Mouse (Mus musculus): ENCODE measurements at regions not wholly inside any gene's neighbourhood (a gene's known extent, or its start where the extent isn't known, plus 50 kb on each side); places are given as distances from the start of the nearest gene placed in this dataset.

DNA sequence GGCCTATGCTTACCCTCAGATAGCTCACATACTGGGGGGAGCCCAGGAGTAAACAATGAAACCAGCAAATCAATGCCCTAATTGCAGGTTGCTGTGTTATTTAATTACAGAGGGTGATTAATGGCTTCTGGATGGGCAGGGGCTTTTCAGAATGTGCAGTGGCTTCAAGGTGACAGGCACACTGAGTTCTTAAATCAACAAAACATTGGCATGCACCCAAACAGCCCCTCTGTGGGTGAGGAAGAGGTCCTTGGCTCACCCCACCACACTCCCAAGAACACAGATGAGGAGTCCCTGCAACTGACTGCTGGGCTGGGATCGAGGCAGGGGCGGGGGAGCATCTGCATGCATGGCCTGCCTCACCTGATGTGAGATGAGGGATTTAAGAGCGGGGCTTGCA, 255.5 kb downstream of the Cryba4 start:
- Histone ChIP-seq H3K27ac (replicated peaks in 1 of 2; ENCODE audit: control insufficient read depth in 1 of 2, insufficient read depth in 1 of 2, low read depth in 2 of 2, low read length in 2 of 2) (no peak overlapping the region), H3K9me3 (ENCODE audit: control insufficient read depth, low read length) (no peaks in the 10 kb centered on the region), H3K4me1 (ENCODE audit: control insufficient read depth in 2 of 2, insufficient read depth in 2 of 2, low read length in 2 of 2) (no peaks in the 10 kb centered on the region), H3K9ac (ENCODE audit: low read length) (no peak overlapping the region), H3K4me3 (ENCODE audit: control insufficient read depth in 1 of 2, insufficient read depth in 1 of 2, low read depth in 1 of 2, low read length in 2 of 2) (no peak overlapping the region), H3K36me3 (ENCODE audit: control insufficient read depth, insufficient read depth, low read length) (no peaks in the 10 kb centered on the region), H3K27me3 (ENCODE audit: control insufficient read depth, insufficient read depth, low read length) (peaks cover 14% of the 10 kb centered on the region), H3K4me2 (ENCODE audit: low read length) (no peak overlapping the region)
- ATAC-seq (ENCODE audit: insufficient number of reproducible peaks, insufficient read depth, low FRiP score, low read depth), result no peak
- 69% methylated on average over 3 of the region's 3 CpGs for WGBS

GRCm38 (mm10) chr5:112001742-112002701, 250.3 kb downstream of the Cryba4 start:
- 26% methylated on average over 32 of the region's 32 CpGs for WGBS

GRCm38 (mm10) chr5:112002856-112003660, 249.3 kb downstream of the Cryba4 start:
- Histone ChIP-seq H3K4me3 (ENCODE audit: control insufficient read depth in 1 of 2, insufficient read depth in 1 of 2, low read depth in 1 of 2, low read length in 2 of 2) (no peak overlapping the region), H3K4me1 (ENCODE audit: control insufficient read depth in 2 of 2, insufficient read depth in 2 of 2, low read length in 2 of 2) (no peaks in the 10 kb centered on the region), H3K36me3 (ENCODE audit: control insufficient read depth, insufficient read depth, low read length) (no peaks in the 10 kb centered on the region), H3K27me3 (ENCODE audit: control insufficient read depth, insufficient read depth, low read length) (peaks cover 25% of the 10 kb centered on the region), H3K9me3 (ENCODE audit: control insufficient read depth, low read length) (peaks cover 8% of the 10 kb centered on the region; the same call in 1 of the 2 replicates), H3K9ac (ENCODE audit: low read length) (no peak overlapping the region), H3K4me2 (ENCODE audit: low read length) (no peak overlapping the region), H3K27ac (replicated peaks in 1 of 2; ENCODE audit: control insufficient read depth in 1 of 2, insufficient read depth in 1 of 2, low read depth in 2 of 2, low read length in 2 of 2) (no peak overlapping the region)
- 58% methylated on average over 12 of the region's 12 CpGs for WGBS
- ATAC-seq (ENCODE audit: insufficient number of reproducible peaks, insufficient read depth, low FRiP score, low read depth), result no peak

More at GRCm38 (mm10) chr5:112001742-112002701, 250.3 kb downstream of the Cryba4 start:
- no peaks in the 10 kb centered on the region for H3K4me1 ChIP-seq (ENCODE audit: control insufficient read depth in 2 of 2, insufficient read depth in 2 of 2, low read length in 2 of 2)
- no peak for ATAC-seq (ENCODE audit: insufficient number of reproducible peaks, insufficient read depth, low FRiP score, low read depth)
- H3K4me2 ChIP-seq (ENCODE audit: low read length), result no peak overlapping the region
- H3K27ac ChIP-seq (replicated peaks in 1 of 2; ENCODE audit: control insufficient read depth in 1 of 2, insufficient read depth in 1 of 2, low read depth in 2 of 2, low read length in 2 of 2), result no peak overlapping the region
- H3K27me3 ChIP-seq (ENCODE audit: control insufficient read depth, insufficient read depth, low read length), result peaks cover 25% of the 10 kb centered on the region
- peaks cover 6% of the 10 kb centered on the region; the same call in 1 of the 2 replicates for H3K9me3 ChIP-seq (ENCODE audit: control insufficient read depth, low read length)
- no peak overlapping the region for H3K9ac ChIP-seq (ENCODE audit: low read length)
- H3K36me3 ChIP-seq (ENCODE audit: control insufficient read depth, insufficient read depth, low read length), result no peaks in the 10 kb centered on the region
- H3K4me3 ChIP-seq (ENCODE audit: control insufficient read depth in 1 of 2, insufficient read depth in 1 of 2, low read depth in 1 of 2, low read length in 2 of 2), result no peak overlapping the region

GRCm38 (mm10) chr5:112004041-112004440, 248.3 kb downstream of the Cryba4 start:
- H3K4me3 ChIP-seq (ENCODE audit: control insufficient read depth in 1 of 2, insufficient read depth in 1 of 2, low read depth in 1 of 2, low read length in 2 of 2), result no peak overlapping the region
- H3K36me3 ChIP-seq (ENCODE audit: control insufficient read depth, insufficient read depth, low read length), result no peaks in the 10 kb centered on the region
- H3K4me1 ChIP-seq (ENCODE audit: control insufficient read depth in 2 of 2, insufficient read depth in 2 of 2, low read length in 2 of 2), result no peaks in the 10 kb centered on the region
- H3K9me3 ChIP-seq (ENCODE audit: control insufficient read depth, low read length), result peaks cover 8% of the 10 kb centered on the region; the same call in 1 of the 2 replicates
- H3K9ac ChIP-seq (ENCODE audit: low read length), result no peak overlapping the region
- no peak overlapping the region for H3K4me2 ChIP-seq (ENCODE audit: low read length)
- no peak for ATAC-seq (ENCODE audit: insufficient number of reproducible peaks, insufficient read depth, low FRiP score, low read depth)
- no peak overlapping the region for H3K27ac ChIP-seq (replicated peaks in 1 of 2; ENCODE audit: control insufficient read depth in 1 of 2, insufficient read depth in 1 of 2, low read depth in 2 of 2, low read length in 2 of 2)
- peaks cover 25% of the 10 kb centered on the region for H3K27me3 ChIP-seq (ENCODE audit: control insufficient read depth, insufficient read depth, low read length)
- WGBS, result 56% methylated on average over 3 of the region's 3 CpGs

DNA sequence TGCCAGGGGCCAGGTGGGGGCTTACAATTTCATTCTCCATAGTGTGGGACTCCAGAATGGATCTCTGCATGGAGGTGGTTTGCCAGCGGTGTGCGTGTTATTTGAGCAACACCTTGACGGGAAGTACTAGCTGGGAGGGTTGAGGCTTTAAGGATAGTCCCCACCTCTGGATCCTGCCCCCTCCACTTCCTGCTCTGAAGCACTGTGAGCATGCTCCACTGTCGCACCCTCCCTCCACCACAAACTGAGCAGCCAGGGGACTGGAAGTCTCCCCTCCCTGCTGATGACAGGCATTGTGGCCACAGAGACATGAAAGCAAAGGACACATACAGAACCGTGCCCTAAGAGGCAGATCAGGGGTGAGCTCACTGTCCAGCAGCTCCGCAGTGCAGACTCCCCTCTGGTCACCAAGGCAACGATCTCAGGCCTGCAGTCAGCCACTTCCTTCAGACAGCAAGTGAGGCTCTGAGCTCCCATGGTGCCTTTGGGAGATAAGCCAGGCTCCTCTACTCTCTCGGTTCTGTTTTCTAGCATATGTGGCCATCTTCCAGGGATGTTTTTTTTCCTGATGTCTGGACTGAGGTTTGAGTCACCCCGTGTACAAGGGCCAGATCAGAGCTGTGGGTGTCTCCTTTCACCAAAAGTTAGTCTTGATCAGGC, 239.7 kb downstream of the Cryba4 start:
- WGBS, result 18% methylated on average over 9 of the region's 9 CpGs
- Histone ChIP-seq H3K9me3 (ENCODE audit: control insufficient read depth, low read length) (no peaks in the 10 kb centered on the region), H3K4me3 (ENCODE audit: control insufficient read depth in 1 of 2, insufficient read depth in 1 of 2, low read depth in 1 of 2, low read length in 2 of 2) (no peak overlapping the region), H3K9ac (ENCODE audit: low read length) (no peak overlapping the region), H3K4me2 (ENCODE audit: low read length) (peak overlapping the region; percentile 27; the same call in 1 of the 2 replicates), H3K27ac (replicated peaks in 1 of 2; ENCODE audit: control insufficient read depth in 1 of 2, insufficient read depth in 1 of 2, low read depth in 2 of 2, low read length in 2 of 2) (peak overlapping the region in 1 of 2 experiments; percentile 16; a peak in 2 of 4 replicates), H3K4me1 (ENCODE audit: control insufficient read depth in 2 of 2, insufficient read depth in 2 of 2, low read length in 2 of 2) (0 out of 4 replicates have a peak, but pooled peaks cover 0 to 4% of the 10 kb centered on the region in 2 experiments), H3K27me3 (ENCODE audit: control insufficient read depth, insufficient read depth, low read length) (no peaks in the 10 kb centered on the region; the same call in 1 of the 2 replicates), H3K36me3 (ENCODE audit: control insufficient read depth, insufficient read depth, low read length) (no peaks in the 10 kb centered on the region)
- peak; percentile 81 for ATAC-seq (ENCODE audit: insufficient number of reproducible peaks, insufficient read depth, low FRiP score, low read depth)

GRCm38 (mm10) chr5:112018925-112019324, 233.4 kb downstream of the Cryba4 start:
- Histone ChIP-seq H3K36me3 (ENCODE audit: control insufficient read depth, insufficient read depth, low read length) (no peaks in the 10 kb centered on the region), H3K27ac (replicated peaks in 1 of 2; ENCODE audit: control insufficient read depth in 1 of 2, insufficient read depth in 1 of 2, low read depth in 2 of 2, low read length in 2 of 2) (no peak overlapping the region), H3K9ac (ENCODE audit: low read length) (no peak overlapping the region), H3K4me3 (ENCODE audit: control insufficient read depth in 1 of 2, insufficient read depth in 1 of 2, low read depth in 1 of 2, low read length in 2 of 2) (no peak overlapping the region), H3K4me1 (ENCODE audit: control insufficient read depth in 2 of 2, insufficient read depth in 2 of 2, low read length in 2 of 2) (no peaks in the 10 kb centered on the region), H3K4me2 (ENCODE audit: low read length) (no peak overlapping the region), H3K9me3 (ENCODE audit: control insufficient read depth, low read length) (peaks cover 4% of the 10 kb centered on the region; the same call in 1 of the 2 replicates), H3K27me3 (ENCODE audit: control insufficient read depth, insufficient read depth, low read length) (no peaks in the 10 kb centered on the region)
- 60% methylated on average over 7 of the region's 7 CpGs for WGBS
- no peak for ATAC-seq (ENCODE audit: insufficient number of reproducible peaks, insufficient read depth, low FRiP score, low read depth)

DNA sequence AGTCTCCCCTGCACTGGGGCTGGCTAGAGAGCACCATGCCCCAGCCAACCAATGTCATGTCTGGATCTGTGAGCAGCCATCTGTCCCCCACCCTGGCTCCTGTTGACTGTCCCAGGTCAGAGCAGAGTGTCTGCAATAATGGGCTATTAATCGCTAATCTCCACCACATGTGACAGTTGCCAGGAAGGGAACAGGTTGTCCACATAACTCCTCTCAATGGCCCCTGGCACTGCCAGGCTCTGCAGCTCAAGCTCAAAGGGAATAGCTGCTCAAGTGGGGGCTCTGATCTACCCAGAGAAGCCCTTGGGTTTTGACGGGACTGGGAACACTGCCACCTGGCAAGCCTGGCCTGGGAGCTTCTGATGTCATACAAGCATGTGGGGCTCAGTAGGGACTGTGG, 231.4 kb downstream of the Cryba4 start:
- Histone ChIP-seq H3K4me3 (ENCODE audit: control insufficient read depth in 1 of 2, insufficient read depth in 1 of 2, low read depth in 1 of 2, low read length in 2 of 2) (no peak overlapping the region), H3K4me1 (ENCODE audit: control insufficient read depth in 2 of 2, insufficient read depth in 2 of 2, low read length in 2 of 2) (no peaks in the 10 kb centered on the region), H3K4me2 (ENCODE audit: low read length) (no peak overlapping the region), H3K27me3 (ENCODE audit: control insufficient read depth, insufficient read depth, low read length) (0 out of 2 replicates have a peak, but pooled peaks cover 3% of the 10 kb centered on the region), H3K27ac (replicated peaks in 1 of 2; ENCODE audit: control insufficient read depth in 1 of 2, insufficient read depth in 1 of 2, low read depth in 2 of 2, low read length in 2 of 2) (no peak overlapping the region), H3K9ac (ENCODE audit: low read length) (no peak overlapping the region), H3K36me3 (ENCODE audit: control insufficient read depth, insufficient read depth, low read length) (no peaks in the 10 kb centered on the region), H3K9me3 (ENCODE audit: control insufficient read depth, low read length) (peaks cover 4% of the 10 kb centered on the region; the same call in 1 of the 2 replicates)
- WGBS, result 67% methylated on average over 2 of the region's 2 CpGs
- no peak for ATAC-seq (ENCODE audit: insufficient number of reproducible peaks, insufficient read depth, low FRiP score, low read depth)
